Mouse (Mus musculus) heart, postnatal 25 days (tissue): ENCODE data around the gene Upk1b. TPM values are rescaled to one million over a fixed set of nuclear protein-coding genes. Genes with fewer than 3 reads are reported as not detected.
"Not testable (repeated sequence)": the region's sequence is repeated elsewhere in the genome, so short reads cannot be mapped to it uniquely, and the experiment has no call there.

ENCODE experiments used
- DNase-seq: peaks from one replicate; pipeline ENCODE4 v3.0.0; 2022; ENCODE audit warnings: low spot score
- intact Hi-C: fragments of 180-260 bp; cut with DNase I; formaldehyde crosslinking; loops from one replicate; pipeline ENCODE4 v1.15.1; 2025
- total RNA-seq, 2 experiments: library from RNA; stranded (reverse); gene quantifications; 2 replicates each; pipeline ENCODE4 v1.2.3; 2021

Gene Upk1b
- total RNA-seq, result 1 to 10 TPM; 4.4 to 6.8 TPM

GRCm38 (mm10) chr16:38800091-38800490, at the start of gene Upk1b:
TSS of gene Upk1b (minus strand) at chr16:38800328.
- intact Hi-C loops, result no loop called here
- DNase-seq, result no peak

- intact Hi-C loops, result no loop called here
- no peak for DNase-seq
Observed at GRCm38 (mm10) chr16:38828649-38829048, 28.5 kb upstream of the Upk1b start, which contains the start of gene 4930435E12Rik. TSS of gene 4930435E12Rik (minus strand) at chr16:38828749.

GRCm38 (mm10) chr16:38812521-38812920, 12.4 kb upstream of the Upk1b start:
- peak; percentile 42 for DNase-seq
- intact Hi-C loops, result loop anchor here (1.0 to 5.0 kb wide), 3 partner anchors 50 to 276 kb away; no protein-coding TSS in a partner anchor

GRCm38 (mm10) chr16:38810196-38810595, 10.1 kb upstream of the Upk1b start:
- intact Hi-C loops, result loop anchor here (5.0 kb wide), 2 partner anchors 48 to 193 kb away; no protein-coding TSS in a partner anchor
- no peak for DNase-seq

GRCm38 (mm10) chr16:38807796-38808195, 7.7 kb upstream of the Upk1b start:
- intact Hi-C loops, DNase-seq: not testable (repeated sequence)

GRCm38 (mm10) chr16:38798957-38799450, 1.1 kb downstream of the Upk1b start:
- intact Hi-C loops, result no loop called here

GRCm38 (mm10) chr16:38793120-38793519, 7.0 kb downstream of the Upk1b start:
- DNase-seq, result no peak
- intact Hi-C loops, result no loop called here

More at GRCm38 (mm10) chr16:38798957-38799450, 1.1 kb downstream of the Upk1b start:
- no peak for DNase-seq

- DNase-seq, result no peak
Observed at GRCm38 (mm10) chr16:38789966-38790365, 10.2 kb downstream of the Upk1b start.

GRCm38 (mm10) chr16:38789016-38789415, 11.1 kb downstream of the Upk1b start:
- intact Hi-C loops, result no loop called here
- no peak for DNase-seq

More at GRCm38 (mm10) chr16:38789966-38790365, 10.2 kb downstream of the Upk1b start:
- intact Hi-C loops, result no loop called here

- no peak for DNase-seq
- intact Hi-C loops, result no loop called here
Observed at GRCm38 (mm10) chr16:38785301-38785700, 14.8 kb downstream of the Upk1b start.

- intact Hi-C loops, result no loop called here
- no peak for DNase-seq
Observed at GRCm38 (mm10) chr16:38782524-38783067, 17.5 kb downstream of the Upk1b start.

- no peak for DNase-seq
- intact Hi-C loops, result no loop called here
Observed at GRCm38 (mm10) chr16:38781946-38782345, 18.2 kb downstream of the Upk1b start.

GRCm38 (mm10) chr16:38780960-38781572, 19.1 kb downstream of the Upk1b start:
- intact Hi-C loops, result no loop called here
- DNase-seq, result no peak

GRCm38 (mm10) chr16:38776342-38776741, 23.8 kb downstream of the Upk1b start:
- no peak for DNase-seq
- intact Hi-C loops, result no loop called here

GRCm38 (mm10) chr16:38774964-38775746, 25.0 kb downstream of the Upk1b start:
- no peak for DNase-seq
- intact Hi-C loops, result no loop called here

- no peak for DNase-seq
- intact Hi-C loops, result no loop called here
Observed at GRCm38 (mm10) chr16:38772906-38773496, 27.1 kb downstream of the Upk1b start.

GRCm38 (mm10) chr16:38771145-38771544, 29.0 kb downstream of the Upk1b start:
- no peak for DNase-seq
- intact Hi-C loops, result no loop called here

- no peak for DNase-seq
- intact Hi-C loops, result no loop called here
Observed at GRCm38 (mm10) chr16:38769529-38769928, 30.6 kb downstream of the Upk1b start.

- intact Hi-C loops, result no loop called here
- DNase-seq, result no peak
Observed at GRCm38 (mm10) chr16:38768386-38768785, 31.7 kb downstream of the Upk1b start.

GRCm38 (mm10) chr16:38767761-38768160, 32.4 kb downstream of the Upk1b start:
- no peak for DNase-seq
- intact Hi-C loops, result no loop called here
